Mouse (Mus musculus) midbrain, postnatal 0 days (tissue): ENCODE results near the gene Gm45713. TPM values are rescaled to one million over a fixed set of nuclear protein-coding genes. Genes with fewer than 3 reads are reported as not detected.
"Not testable (repeated sequence)": the region's sequence is repeated elsewhere in the genome, so short reads cannot be mapped to it uniquely, and the experiment has no call there.

Source experiments
- ATAC-seq: fragments of 200-750 bp; cut with Nextera tagmentation; 2 replicates; pipeline ENCODE4 v1.8.0; 2017; ENCODE audit warnings: moderate number of reproducible peaks, mild to moderate bottlenecking, moderate TSS enrichment, moderate library complexity; ENCODE audit not compliant: low FRiP score
- DNase-seq: peaks from one replicate; pipeline ENCODE4 v3.0.0-alpha.2; 2015; ENCODE audit warnings: low spot score
- H3K27ac ChIP-seq: fragments of 300-500 bp; sonication (generic); 2 replicates; pipeline ENCODE4 v1.5.1; 2014; ENCODE audit warnings: low read depth, mild to moderate bottlenecking, low read length, mixed read lengths
- H3K27me3 ChIP-seq: fragments of 300-500 bp; sonication (generic); 2 replicates; pipeline ENCODE4 v1.6.1; 2014; ENCODE audit warnings: low read length, control low read depth, mixed read lengths; ENCODE audit not compliant: insufficient read depth
- H3K36me3 ChIP-seq: fragments of 300-500 bp; sonication (generic); 2 replicates; pipeline ENCODE4 v1.6.1; 2014; ENCODE audit warnings: low read length, control low read depth, mixed read lengths; ENCODE audit not compliant: insufficient read depth
- H3K4me1 ChIP-seq: fragments of 300-500 bp; sonication (generic); 2 replicates; pipeline ENCODE4 v1.6.1; 2014; ENCODE audit warnings: mild to moderate bottlenecking, control low read depth, antibody characterized with exemption, low read length, mixed read lengths; ENCODE audit not compliant: insufficient read depth
- H3K4me2 ChIP-seq: fragments of 300-500 bp; sonication (generic); 2 replicates; pipeline ENCODE4 v1.6.1; 2014; ENCODE audit warnings: low read depth, mild to moderate bottlenecking, low read length, mixed read lengths; ENCODE audit not compliant: poor library complexity, severe bottlenecking
- H3K4me3 ChIP-seq: fragments of 300-500 bp; sonication (generic); 2 replicates; pipeline ENCODE4 v1.5.1; 2014; ENCODE audit warnings: low read depth, mild to moderate bottlenecking, low read length, moderate library complexity
- H3K9ac ChIP-seq: fragments of 300-500 bp; sonication (generic); replicated peaks from 2 replicates; pipeline ENCODE4 v1.6.1; 2014; ENCODE audit warnings: mild to moderate bottlenecking, low read length, moderate library complexity, mixed read lengths; ENCODE audit not compliant: poor library complexity, severe bottlenecking
- H3K9me3 ChIP-seq: fragments of 300-500 bp; sonication (generic); 2 replicates; pipeline ENCODE4 v1.6.1; 2016; ENCODE audit warnings: low read length, control low read depth
- CTCF ChIP-seq: IDR thresholded peaks from 2 replicates; pipeline ENCODE4 v1.5.1; 2016; ENCODE audit warnings: antibody characterized with exemption, mild to moderate bottlenecking
- WGBS: fragments of 180-500 bp; shearing (Covaris S2); extraction: QIAGEN DNeasy Blood & Tissue Kit; methylation state at CpG from one replicate; pipeline ENCODE4 v1.1.7; 2014; 5-methylcytosine and 5-hydroxymethylcytosine counted together
- polyA plus RNA-seq: library from polyadenylated mRNA; unstranded; fragments of >200 nt; fragmentation: Nextera tagmentation; extraction: Ambion mirVana; gene quantifications from 2 replicates; pipeline ENCODE4 v1.2.1, GENCODE M21; 2015
- total RNA-seq: library from RNA; depleted of rRNA; stranded (reverse); fragments of >200 nt; gene quantifications from 2 replicates; pipeline ENCODE4 v1.2.3, GENCODE M21; 2014

The Gm45713 gene
- total and polyA plus RNA-seq, 2 experiments from 2014 or later = 0.39 to 2.0 TPM

DNA sequence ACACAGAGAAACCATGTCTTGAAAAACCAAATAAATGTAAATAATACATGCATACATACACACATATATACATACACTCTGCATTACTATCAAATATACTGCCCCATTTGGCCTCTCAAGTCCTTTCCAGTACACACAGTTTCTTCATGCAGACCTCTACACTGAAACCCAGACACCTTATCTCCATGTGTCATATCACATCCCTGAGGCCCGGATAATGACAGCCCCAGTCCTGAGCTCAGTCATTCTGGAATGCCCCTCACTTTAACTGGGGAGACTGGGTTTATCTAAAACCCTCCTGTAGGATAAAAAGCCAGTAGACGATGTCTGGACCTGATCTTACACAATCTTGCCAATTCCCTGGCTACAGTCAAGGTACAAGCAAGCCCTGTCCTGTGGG lies 22.6 kb downstream of the Gm45713 start:
- H3K36me3 ChIP-seq = no peaks in the 10 kb centered on the region; the same call in 1 of the 2 replicates
- WGBS = 85% methylated on average over 2 of the region's 2 CpGs
- no peak for DNase-seq
- H3K9ac ChIP-seq = no peak overlapping the region
- no peaks in the 10 kb centered on the region for H3K4me1 ChIP-seq
- H3K27me3 ChIP-seq = no peaks in the 10 kb centered on the region
- no peak for ATAC-seq
- no peak overlapping the region for H3K4me2 ChIP-seq
- no peak overlapping the region for H3K4me3 ChIP-seq
- H3K27ac ChIP-seq = no peak overlapping the region
- TF ChIP-seq CTCF = no peak
- H3K9me3 ChIP-seq = no peaks in the 10 kb centered on the region

DNA sequence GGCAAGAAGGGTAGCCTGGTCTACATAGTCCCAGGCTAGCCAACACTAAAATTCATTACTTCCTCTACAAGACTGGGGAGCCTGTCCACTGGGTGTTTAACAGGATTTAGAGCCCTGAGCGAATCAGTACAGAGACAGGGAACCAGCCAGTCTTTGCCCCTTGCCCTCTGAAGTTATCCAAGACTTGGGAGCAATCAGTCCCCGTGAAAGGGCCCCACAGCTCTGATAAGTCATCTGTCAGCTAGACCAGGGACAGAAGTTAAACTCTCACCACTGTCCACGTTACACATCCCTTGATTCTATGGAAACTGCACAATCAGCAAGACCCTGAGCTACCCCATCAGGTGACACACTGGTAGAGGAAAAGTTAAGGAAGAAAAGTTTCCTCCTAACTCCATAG lies 23.5 kb downstream of the Gm45713 start:
- Histone ChIP-seq H3K9me3 (no peaks in the 10 kb centered on the region), H3K36me3 (no peaks in the 10 kb centered on the region), H3K9ac (no peak overlapping the region), H3K4me1 (no peaks in the 10 kb centered on the region), H3K4me2 (no peak overlapping the region), H3K27ac (no peak overlapping the region), H3K4me3 (no peak overlapping the region), H3K27me3 (no peaks in the 10 kb centered on the region)
- ATAC-seq (no peak), DNase-seq (no peak)
- WGBS = 66% methylated on average over 3 of the region's 3 CpGs
- TF ChIP-seq CTCF = no peak

DNA sequence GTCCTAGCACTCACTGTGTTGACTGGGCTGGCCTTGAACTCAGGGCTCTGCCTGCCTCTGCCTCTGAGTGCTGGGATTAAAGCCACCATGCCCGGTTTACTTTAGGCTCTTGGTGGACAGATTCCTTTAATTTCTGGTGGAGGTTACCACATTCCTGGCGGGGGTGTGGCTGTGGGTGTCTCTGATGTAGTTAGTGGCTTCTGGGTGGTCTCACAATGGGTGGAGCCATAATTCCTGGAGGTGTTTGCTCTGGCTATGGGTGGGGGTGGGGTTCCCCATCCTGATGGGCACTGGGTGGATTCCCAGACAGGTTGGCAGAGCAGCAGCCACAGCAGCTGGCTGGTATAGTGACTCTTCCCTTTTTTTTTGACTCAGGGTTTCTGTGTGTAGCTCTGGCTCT lies 24.1 kb downstream of the Gm45713 start:
- no peak for TF ChIP-seq CTCF
- Histone ChIP-seq H3K27me3 (no peaks in the 10 kb centered on the region), H3K27ac (no peak overlapping the region), H3K9ac (no peak overlapping the region), H3K36me3 (no peaks in the 10 kb centered on the region), H3K4me2 (no peak overlapping the region), H3K4me1 (no peaks in the 10 kb centered on the region), H3K4me3 (no peak overlapping the region), H3K9me3 (no peaks in the 10 kb centered on the region)
- DNase-seq (no peak), ATAC-seq (no peak)
- WGBS = 81% methylated on average over 2 of the region's 2 CpGs

DNA sequence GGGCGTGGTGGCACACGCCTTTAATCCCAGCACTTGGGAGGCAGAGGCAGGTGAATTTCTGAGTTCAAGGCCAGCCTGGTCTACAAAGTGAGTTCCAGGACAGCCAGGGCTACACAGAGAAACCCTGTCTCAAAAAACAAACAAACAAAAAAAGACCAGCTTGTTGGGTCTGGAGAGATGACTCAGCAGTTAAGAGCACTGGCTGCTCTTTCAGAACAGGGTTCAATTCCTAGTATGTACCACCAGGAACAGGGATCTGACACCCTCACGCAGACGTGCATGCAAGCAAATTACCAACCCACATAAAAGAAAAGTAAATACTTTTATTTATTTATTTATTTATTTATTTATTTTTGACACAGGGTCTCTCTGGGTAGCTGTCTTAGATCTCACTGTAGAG lies 25.9 kb downstream of the Gm45713 start:
- not testable (repeated sequence) for H3K4me3 ChIP-seq

DNA sequence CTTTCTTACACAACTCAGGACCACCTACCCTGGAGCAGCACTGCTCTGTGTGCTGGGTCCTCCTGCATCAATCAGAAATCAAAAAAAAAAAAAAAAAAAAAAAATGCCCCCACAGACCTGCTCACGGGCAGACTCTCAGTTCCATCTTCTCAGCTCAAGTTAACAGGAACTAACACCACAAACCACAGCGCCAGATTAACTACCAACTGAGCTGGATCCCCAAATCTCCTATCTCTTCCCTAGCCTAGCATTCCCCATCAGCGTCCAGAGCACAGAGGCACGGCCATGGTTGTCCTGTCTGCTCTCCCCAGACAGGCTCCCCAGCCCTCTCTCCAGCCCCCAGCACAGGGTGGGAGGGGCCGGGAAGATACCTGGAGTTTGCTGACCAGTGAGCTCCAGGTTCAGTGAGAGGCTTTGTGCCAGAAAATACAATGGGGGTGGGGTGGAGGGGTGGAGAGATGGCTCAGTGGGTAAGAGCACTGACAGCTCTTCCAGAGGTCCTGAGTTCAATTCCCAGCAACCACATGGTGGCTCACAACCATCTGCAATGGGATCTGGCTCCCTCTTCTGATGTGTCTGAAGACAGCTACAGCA lies 28.9 kb downstream of the Gm45713 start:
- Histone ChIP-seq H3K4me3 (no peak overlapping the region), H3K4me1 (no peaks in the 10 kb centered on the region), H3K9ac (no peak overlapping the region), H3K27me3 (no peaks in the 10 kb centered on the region), H3K9me3 (no peaks in the 10 kb centered on the region), H3K27ac (no peak overlapping the region), H3K36me3 (no peaks in the 10 kb centered on the region), H3K4me2 (no peak overlapping the region)
- ATAC-seq (no peak), DNase-seq (no peak)
- no peak for TF ChIP-seq CTCF
- 48% methylated on average over 5 of the region's 5 CpGs for WGBS

More for the DNA sequence above, 25.9 kb downstream of the Gm45713 start:
- DNase-seq, ATAC-seq, H3K36me3 ChIP-seq, H3K9ac ChIP-seq, H3K27me3 ChIP-seq, H3K9me3 ChIP-seq, H3K4me1 ChIP-seq, H3K27ac ChIP-seq, H3K4me2 ChIP-seq: not testable (repeated sequence)
- 93% methylated on average over 4 of the region's 4 CpGs for WGBS

DNA sequence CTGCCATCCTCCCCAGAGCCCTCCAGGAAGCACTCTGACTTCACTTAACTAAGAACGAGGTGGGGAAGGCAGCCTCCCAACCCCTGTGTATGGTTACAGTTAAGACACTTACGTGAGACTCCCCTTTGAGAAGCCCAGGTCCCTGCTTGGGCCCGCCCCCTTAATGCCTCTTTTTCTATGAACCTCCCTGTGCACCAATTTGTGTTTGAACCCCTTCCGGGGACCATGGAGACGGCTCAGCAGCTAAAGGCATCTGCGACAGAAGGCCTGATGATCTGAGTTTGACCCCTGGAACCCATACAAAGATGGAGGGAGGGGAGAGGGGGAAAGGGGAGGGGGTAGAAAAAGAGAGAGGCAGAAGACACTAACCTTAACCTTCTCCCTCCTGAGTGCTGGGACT lies 29.6 kb downstream of the Gm45713 start:
- Histone ChIP-seq H3K36me3 (no peaks in the 10 kb centered on the region), H3K4me3 (no peak overlapping the region), H3K27me3 (no peaks in the 10 kb centered on the region), H3K9me3 (no peaks in the 10 kb centered on the region), H3K4me1 (no peaks in the 10 kb centered on the region), H3K9ac (no peak overlapping the region), H3K27ac (no peak overlapping the region), H3K4me2 (no peak overlapping the region)
- DNase-seq (no peak), ATAC-seq (no peak)
- WGBS = 18% methylated on average over 6 of the region's 6 CpGs
- no peak for TF ChIP-seq CTCF
